Mouse (Mus musculus) heart, embryonic 13.5 days (tissue): ENCODE results near the gene Rpap3. TPM values are rescaled to one million over a fixed set of nuclear protein-coding genes. Genes with fewer than 3 reads are reported as not detected.
"Not testable (repeated sequence)": the region's sequence is repeated elsewhere in the genome, so short reads cannot be mapped to it uniquely, and the experiment has no call there.

Experiments
- ATAC-seq: fragments of 200-750 bp; cut with Nextera tagmentation; 2 replicates; pipeline ENCODE4 v1.8.0; 2017; ENCODE audit warnings: moderate TSS enrichment; ENCODE audit not compliant: insufficient number of reproducible peaks, low FRiP score, low TSS enrichment; ENCODE audit errors: extremely low read depth
- H3K27ac ChIP-seq: fragments of 300-500 bp; sonication (generic); replicated peaks from 2 replicates; pipeline ENCODE4 v1.5.1; 2015; ENCODE audit warnings: moderate library complexity, mild to moderate bottlenecking, inconsistent platforms
- H3K27me3 ChIP-seq: fragments of 300-500 bp; sonication (generic); replicated peaks from 2 replicates; pipeline ENCODE4 v1.6.1; 2015; ENCODE audit warnings: mild to moderate bottlenecking, inconsistent platforms
- H3K36me3 ChIP-seq: fragments of 300-500 bp; sonication (generic); 2 replicates; pipeline ENCODE4 v1.6.1; 2015; ENCODE audit warnings: mild to moderate bottlenecking, inconsistent platforms
- H3K4me1 ChIP-seq: fragments of 300-500 bp; sonication (generic); 2 replicates; pipeline ENCODE4 v1.6.1; 2015; ENCODE audit warnings: inconsistent platforms
- H3K4me2 ChIP-seq: fragments of 300-500 bp; sonication (generic); 2 replicates; pipeline ENCODE4 v1.6.1; 2015; ENCODE audit warnings: inconsistent platforms, mild to moderate bottlenecking, moderate library complexity
- H3K4me3 ChIP-seq: fragments of 300-500 bp; sonication (generic); 2 replicates; pipeline ENCODE4 v1.5.1; 2015; ENCODE audit warnings: moderate library complexity, mild to moderate bottlenecking, inconsistent platforms
- H3K9ac ChIP-seq: fragments of 300-500 bp; sonication (generic); 2 replicates; pipeline ENCODE4 v1.6.1; 2015; ENCODE audit warnings: inconsistent platforms, mild to moderate bottlenecking, moderate library complexity
- H3K9me3 ChIP-seq: fragments of 300-500 bp; sonication (generic); 2 replicates; pipeline ENCODE4 v1.6.1; 2016; ENCODE audit warnings: inconsistent platforms
- WGBS: fragments of 180-500 bp; shearing (Covaris S2); methylation state at CpG from one replicate; pipeline ENCODE4 v1.1.7; 2015; ENCODE audit warnings: mixed read lengths; 5-methylcytosine and 5-hydroxymethylcytosine counted together
- polyA plus RNA-seq: library from polyadenylated mRNA; unstranded; fragments of >200 nt; fragmentation: Nextera tagmentation; extraction: Ambion mirVana; gene quantifications from 2 replicates; pipeline ENCODE4 v1.2.1, GENCODE M21; 2015

The Rpap3 gene
- polyA plus RNA-seq, 1 experiment from 2014 or later, result 17.9 TPM

GRCm38 (mm10) chr15:97693411-97693810 is 12.2 kb downstream of the Rpap3 start:
- no peak overlapping the region for H3K4me2 ChIP-seq
- no peaks in the 10 kb centered on the region for H3K27me3 ChIP-seq
- H3K4me3 ChIP-seq, result no peak overlapping the region
- H3K36me3 ChIP-seq, result peaks cover 85% of the 10 kb centered on the region
- no peaks in the 10 kb centered on the region for H3K4me1 ChIP-seq
- WGBS, result 84% methylated on average over 5 of the region's 5 CpGs
- no peak overlapping the region for H3K27ac ChIP-seq
- H3K9ac ChIP-seq, result no peak overlapping the region
- no peak for ATAC-seq
- H3K9me3 ChIP-seq, result no peaks in the 10 kb centered on the region

- ATAC-seq, result no peak
- Histone ChIP-seq H3K9me3 (no peaks in the 10 kb centered on the region), H3K9ac (no peak overlapping the region), H3K36me3 (peaks cover 87% of the 10 kb centered on the region), H3K4me1 (no peaks in the 10 kb centered on the region), H3K27me3 (no peaks in the 10 kb centered on the region), H3K27ac (no peak overlapping the region), H3K4me3 (no peak overlapping the region), H3K4me2 (no peak overlapping the region)
- 91% methylated on average over 9 of the region's 9 CpGs for WGBS
These were observed 21.5 kb downstream of the Rpap3 start for GRCm38 (mm10) chr15:97684118-97684517.

- H3K36me3 ChIP-seq, result peaks cover 89% of the 10 kb centered on the region
- H3K9me3 ChIP-seq, result no peaks in the 10 kb centered on the region
- 84% methylated on average over 8 of the region's 8 CpGs for WGBS
- H3K27me3 ChIP-seq, result no peaks in the 10 kb centered on the region
- H3K27ac ChIP-seq, result no peak overlapping the region
- ATAC-seq, result no peak
- H3K4me3 ChIP-seq, result no peak overlapping the region
- no peak overlapping the region for H3K4me2 ChIP-seq
- no peaks in the 10 kb centered on the region for H3K4me1 ChIP-seq
- no peak overlapping the region for H3K9ac ChIP-seq
These were observed 23.6 kb downstream of the Rpap3 start for GRCm38 (mm10) chr15:97682053-97682452.

- H3K27ac ChIP-seq, result no peak overlapping the region; the same call in 1 of the 2 replicates
- no peaks in the 10 kb centered on the region for H3K27me3 ChIP-seq
- H3K9ac ChIP-seq, result no peak overlapping the region
- H3K4me2 ChIP-seq, result no peak overlapping the region
- no peak for ATAC-seq
- WGBS, result 79% methylated on average over 18 of the region's 18 CpGs
- H3K4me1 ChIP-seq, result no peaks in the 10 kb centered on the region
- peaks cover 88% of the 10 kb centered on the region for H3K36me3 ChIP-seq
- H3K4me3 ChIP-seq, result no peak overlapping the region
- no peaks in the 10 kb centered on the region for H3K9me3 ChIP-seq
These were observed 25.5 kb downstream of the Rpap3 start for GRCm38 (mm10) chr15:97679991-97680681.

GRCm38 (mm10) chr15:97677341-97677740 is 28.3 kb downstream of the Rpap3 start:
- Histone ChIP-seq H3K4me1 (no peaks in the 10 kb centered on the region), H3K4me3 (no peak overlapping the region), H3K27ac (no peak overlapping the region), H3K36me3 (peaks cover 84% of the 10 kb centered on the region), H3K9me3 (no peaks in the 10 kb centered on the region), H3K27me3 (no peaks in the 10 kb centered on the region), H3K9ac (no peak overlapping the region), H3K4me2 (no peak overlapping the region)
- ATAC-seq, result no peak
- 90% methylated on average over 3 of the region's 3 CpGs for WGBS

- 86% methylated on average over 13 of the region's 13 CpGs for WGBS
These were observed 29.7 kb downstream of the Rpap3 start for GRCm38 (mm10) chr15:97675927-97676326.

GRCm38 (mm10) chr15:97674423-97674822 is 31.2 kb downstream of the Rpap3 start:
- 93% methylated on average over 4 of the region's 4 CpGs for WGBS
- no peak overlapping the region for H3K9ac ChIP-seq
- no peak overlapping the region for H3K4me3 ChIP-seq
- no peak overlapping the region for H3K27ac ChIP-seq
- peaks cover 9% of the 10 kb centered on the region for H3K4me1 ChIP-seq
- peaks cover 59% of the 10 kb centered on the region for H3K36me3 ChIP-seq
- ATAC-seq, result no peak
- no peaks in the 10 kb centered on the region for H3K9me3 ChIP-seq
- no peaks in the 10 kb centered on the region for H3K27me3 ChIP-seq
- H3K4me2 ChIP-seq, result no peak overlapping the region

More at GRCm38 (mm10) chr15:97675927-97676326, 29.7 kb downstream of the Rpap3 start:
- H3K4me2 ChIP-seq, result no peak overlapping the region
- H3K9ac ChIP-seq, result no peak overlapping the region
- no peak for ATAC-seq
- no peaks in the 10 kb centered on the region for H3K27me3 ChIP-seq
- H3K27ac ChIP-seq, result no peak overlapping the region
- no peak overlapping the region for H3K4me3 ChIP-seq
- no peaks in the 10 kb centered on the region for H3K9me3 ChIP-seq
- peaks cover 71% of the 10 kb centered on the region for H3K36me3 ChIP-seq
- H3K4me1 ChIP-seq, result no peaks in the 10 kb centered on the region

- no peak overlapping the region for H3K9ac ChIP-seq
- H3K4me3 ChIP-seq, result no peak overlapping the region
- no peak overlapping the region for H3K4me2 ChIP-seq
- H3K27ac ChIP-seq, result no peak overlapping the region
- no peak for ATAC-seq
- WGBS, result 83% methylated on average over 7 of the region's 7 CpGs
- peaks cover 55% of the 10 kb centered on the region for H3K36me3 ChIP-seq
- H3K27me3 ChIP-seq, result no peaks in the 10 kb centered on the region
- H3K4me1 ChIP-seq, result peaks cover 9% of the 10 kb centered on the region
- H3K9me3 ChIP-seq, result no peaks in the 10 kb centered on the region
These were observed 32.2 kb downstream of the Rpap3 start for GRCm38 (mm10) chr15:97673256-97674000.

- Histone ChIP-seq H3K36me3 (peaks cover 44% of the 10 kb centered on the region), H3K9me3 (no peaks in the 10 kb centered on the region), H3K4me2 (no peak overlapping the region), H3K27me3 (no peaks in the 10 kb centered on the region), H3K9ac (no peak overlapping the region), H3K27ac (no peak overlapping the region), H3K4me1 (peaks cover 9% of the 10 kb centered on the region), H3K4me3 (no peak overlapping the region)
- ATAC-seq, result no peak
- WGBS, result 72% methylated on average over 9 of the region's 9 CpGs
These were observed 33.3 kb downstream of the Rpap3 start for GRCm38 (mm10) chr15:97672211-97672765.

- no peak overlapping the region for H3K27ac ChIP-seq
- H3K4me3 ChIP-seq, result no peak overlapping the region
- H3K9ac ChIP-seq, result no peak overlapping the region
- no peaks in the 10 kb centered on the region for H3K9me3 ChIP-seq
- H3K27me3 ChIP-seq, result no peaks in the 10 kb centered on the region
- H3K36me3 ChIP-seq, result peaks cover 26% of the 10 kb centered on the region
- no peak for ATAC-seq
- 65% methylated on average over 6 of the region's 6 CpGs for WGBS
- H3K4me2 ChIP-seq, result no peak overlapping the region
- peaks cover 9% of the 10 kb centered on the region for H3K4me1 ChIP-seq
These were observed 35.1 kb downstream of the Rpap3 start for GRCm38 (mm10) chr15:97670554-97670953.

GRCm38 (mm10) chr15:97668158-97668877 is 37.3 kb downstream of the Rpap3 start:
- not testable (repeated sequence) for ATAC-seq, H3K9me3 ChIP-seq, H3K27me3 ChIP-seq, H3K36me3 ChIP-seq, H3K27ac ChIP-seq, H3K4me2 ChIP-seq, H3K9ac ChIP-seq, H3K4me3 ChIP-seq, H3K4me1 ChIP-seq
- 72% methylated on average over 16 of the region's 17 CpGs for WGBS
